Mouse (Mus musculus) cortical plate, adult 2 months (tissue): ENCODE measurements around the gene Mgll.

ENCODE experiments used
- CTCF ChIP-seq: fragments of 200-500 bp; IDR thresholded peaks from 2 replicates; pipeline ENCODE4 v1.5.1; 2011; ENCODE audit warnings: mild to moderate bottlenecking, control low read depth, low read length; ENCODE audit not compliant: insufficient read depth; ENCODE audit errors: extremely low read depth
- POLR2A ChIP-seq: fragments of 200-500 bp; IDR thresholded peaks from 2 replicates; pipeline ENCODE4 v1.6.1; 2011; ENCODE audit warnings: mild to moderate bottlenecking, low read length, control low read depth; ENCODE audit not compliant: insufficient read depth; ENCODE audit errors: extremely low read depth

DNA sequence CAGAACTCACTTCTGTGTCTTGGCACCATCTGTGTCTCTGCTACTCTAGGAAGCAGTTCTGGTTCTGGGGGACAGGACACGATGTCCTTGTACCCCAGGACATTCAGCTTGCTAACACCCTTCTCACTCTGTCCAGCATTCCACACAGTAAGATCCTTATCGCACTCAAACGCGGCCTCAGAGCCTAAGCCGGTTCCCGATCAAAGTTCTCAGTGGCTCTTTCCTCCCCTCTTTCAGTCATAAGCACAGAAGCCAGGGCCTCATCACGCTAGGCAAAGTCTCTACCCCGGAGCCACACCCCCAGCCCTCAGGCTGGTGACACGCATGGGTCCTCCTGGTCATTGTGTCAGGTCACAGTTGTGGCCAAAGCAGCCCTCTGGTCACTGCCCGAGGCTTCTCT, 20.8 kb downstream of the Mgll start:
- TF ChIP-seq CTCF (no peak), POLR2A (no peak)
